Mouse (Mus musculus): ENCODE data around the gene Nrcam. TPM values are rescaled to one million over a fixed set of nuclear protein-coding genes. Genes with fewer than 3 reads are reported as not detected.
A peak's percentile ranks its signal among the peaks of the same experiment; 100 is the strongest.

Nrcam gene
- polyA plus RNA-seq, 1 experiment from 2014 or later: 107 TPM

DNA sequence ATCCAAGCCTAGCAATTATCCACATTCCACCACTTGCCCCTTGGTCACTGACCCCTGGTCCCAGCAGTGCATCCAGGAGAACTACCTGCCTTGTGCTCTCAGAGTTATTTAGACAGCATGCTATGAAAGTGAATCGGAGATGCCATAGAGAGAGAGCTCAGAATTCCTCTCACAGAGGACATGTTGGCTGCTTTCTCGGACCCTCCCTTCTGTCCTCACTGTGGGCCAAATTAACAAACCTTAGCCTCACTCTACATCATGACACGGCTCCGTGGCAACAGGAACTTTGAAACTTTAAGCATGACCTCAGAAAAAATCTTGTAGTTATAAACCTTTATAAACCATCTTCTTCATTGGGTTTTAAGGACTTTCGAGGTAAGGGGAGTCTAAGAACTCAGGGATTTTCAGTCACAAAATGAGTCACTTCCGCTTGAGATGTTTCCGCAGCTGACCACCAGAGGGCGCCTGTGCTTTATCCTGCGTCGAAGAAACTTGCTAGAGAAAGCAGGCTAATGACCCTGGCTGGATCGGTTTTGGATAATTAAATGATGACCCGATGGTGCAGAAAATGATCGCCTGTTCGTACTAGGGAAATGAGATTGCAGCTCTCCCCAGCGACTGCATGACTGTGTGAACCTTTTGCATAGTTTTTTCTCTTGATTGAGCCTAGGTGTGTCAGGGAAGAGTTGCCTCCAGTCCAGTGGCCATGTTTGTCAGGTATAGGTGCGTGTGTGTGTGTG, 272.9 kb downstream of the Nrcam start:
- 30% methylated on average over 16 of the region's 16 CpGs for WGBS
- H3K27ac ChIP-seq (replicated peaks): no peak overlapping the region
- no peak overlapping the region for H3K9ac ChIP-seq (replicated peaks)
- H3K27me3 ChIP-seq: no peaks in the 10 kb centered on the region
- no peaks in the 10 kb centered on the region for H3K9me3 ChIP-seq
- ATAC-seq (replicated peaks): peak; percentile 58
- H3K4me2 ChIP-seq (replicated peaks): no peak overlapping the region
- no peaks in the 10 kb centered on the region for H3K4me1 ChIP-seq
- 0 out of 2 replicates have a peak, but pooled peaks cover 2% of the 10 kb centered on the region for H3K36me3 ChIP-seq
- no peak overlapping the region for H3K4me3 ChIP-seq

- no peaks in the 10 kb centered on the region for H3K27me3 ChIP-seq
- H3K27ac ChIP-seq (replicated peaks): no peak overlapping the region
- 0 out of 2 replicates have a peak, but pooled peaks cover 2% of the 10 kb centered on the region for H3K36me3 ChIP-seq
- 63% methylated on average over 11 of the region's 11 CpGs for WGBS
- H3K4me1 ChIP-seq: no peaks in the 10 kb centered on the region
- ATAC-seq (replicated peaks): 0 out of 2 replicates have a peak, but pooled peaks have one; percentile 39
- no peak overlapping the region for H3K4me3 ChIP-seq
- no peaks in the 10 kb centered on the region for H3K9me3 ChIP-seq
- no peak overlapping the region for H3K9ac ChIP-seq (replicated peaks)
- no peak overlapping the region for H3K4me2 ChIP-seq (replicated peaks)
Measured at GRCm38 (mm10) chr12:44602269-44602957, 273.7 kb downstream of the Nrcam start.

GRCm38 (mm10) chr12:44602958-44603331, 274.3 kb downstream of the Nrcam start:
- Histone ChIP-seq H3K4me2 (replicated peaks) (no peak overlapping the region), H3K4me3 (no peak overlapping the region), H3K27ac (replicated peaks) (no peak overlapping the region), H3K27me3 (no peaks in the 10 kb centered on the region), H3K4me1 (no peaks in the 10 kb centered on the region), H3K9me3 (no peaks in the 10 kb centered on the region), H3K9ac (replicated peaks) (no peak overlapping the region), H3K36me3 (0 out of 2 replicates have a peak, but pooled peaks cover 2% of the 10 kb centered on the region)
- ATAC-seq (replicated peaks): no peak
- WGBS: 91% methylated on average over 5 of the region's 5 CpGs

DNA sequence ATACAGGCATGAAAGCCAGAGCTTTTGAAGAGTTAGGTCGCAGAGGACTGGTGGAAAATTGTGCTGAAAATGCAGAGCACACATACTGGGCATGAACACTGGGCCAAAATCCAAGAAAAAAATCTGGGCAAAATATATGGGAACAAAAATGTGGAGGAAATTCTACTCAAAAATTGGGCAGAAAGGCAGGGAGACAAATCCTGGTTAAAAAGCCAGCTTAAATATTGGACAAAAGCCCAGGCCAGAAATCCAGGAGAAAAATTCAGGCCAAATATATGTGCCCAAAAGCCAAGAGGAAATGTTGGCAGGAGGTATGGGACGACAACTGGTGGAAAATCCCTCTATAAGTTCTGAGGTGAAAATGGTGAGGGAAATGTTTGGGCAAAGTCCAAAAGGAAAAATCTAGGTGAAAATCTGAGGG, 288.3 kb downstream of the Nrcam start:
- 49% methylated on average over 2 of the region's 2 CpGs for WGBS
- no peaks in the 10 kb centered on the region for H3K27me3 ChIP-seq
- peak; percentile 84 for ATAC-seq (replicated peaks)
- no peak overlapping the region for H3K4me2 ChIP-seq (replicated peaks)
- H3K4me3 ChIP-seq: no peak overlapping the region
- H3K36me3 ChIP-seq: no peaks in the 10 kb centered on the region
- no peaks in the 10 kb centered on the region for H3K9me3 ChIP-seq
- H3K27ac ChIP-seq (replicated peaks): no peak overlapping the region
- 0 out of 2 replicates have a peak, but pooled peaks cover 6% of the 10 kb centered on the region for H3K4me1 ChIP-seq
- no peak overlapping the region for H3K9ac ChIP-seq (replicated peaks)

GRCm38 (mm10) chr12:44617488-44617887, 288.8 kb downstream of the Nrcam start:
- no peak overlapping the region for H3K27ac ChIP-seq (replicated peaks)
- no peaks in the 10 kb centered on the region for H3K9me3 ChIP-seq
- H3K9ac ChIP-seq (replicated peaks): no peak overlapping the region
- no peaks in the 10 kb centered on the region for H3K27me3 ChIP-seq
- H3K4me1 ChIP-seq: 0 out of 2 replicates have a peak, but pooled peaks cover 6% of the 10 kb centered on the region
- WGBS: 47% methylated on average over 1 of the region's 1 CpGs
- H3K36me3 ChIP-seq: no peaks in the 10 kb centered on the region
- no peak overlapping the region for H3K4me3 ChIP-seq
- H3K4me2 ChIP-seq (replicated peaks): no peak overlapping the region
- no peak for ATAC-seq (replicated peaks)

- Histone ChIP-seq H3K9me3 (no peaks in the 10 kb centered on the region), H3K4me1 (no peaks in the 10 kb centered on the region), H3K4me3 (no peak overlapping the region), H3K9ac (replicated peaks) (no peak overlapping the region), H3K4me2 (replicated peaks) (no peak overlapping the region), H3K27me3 (no peaks in the 10 kb centered on the region), H3K27ac (replicated peaks) (no peak overlapping the region), H3K36me3 (no peaks in the 10 kb centered on the region)
- no peak for ATAC-seq (replicated peaks)
Measured at GRCm38 (mm10) chr12:44639341-44639921, 310.7 kb downstream of the Nrcam start.

DNA sequence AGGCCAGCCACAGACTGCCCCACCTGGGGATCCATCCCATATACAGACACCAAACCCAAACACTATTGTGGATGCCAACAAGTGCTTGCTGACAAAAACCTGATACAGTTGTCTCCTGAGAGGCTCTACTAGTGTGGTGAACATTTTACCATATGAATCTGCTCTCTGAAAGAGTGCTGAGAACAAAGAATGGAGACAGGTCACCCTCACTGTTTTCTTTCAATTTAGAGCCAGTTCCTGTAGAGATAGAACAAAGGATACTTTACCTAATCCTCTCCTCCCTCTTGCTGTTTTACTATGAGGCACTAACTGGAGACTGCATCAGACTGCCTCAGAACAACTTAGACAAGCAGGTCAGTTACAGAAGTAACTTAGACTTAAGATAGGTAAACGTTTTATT, 311.9 kb downstream of the Nrcam start:
- no peaks in the 10 kb centered on the region for H3K27me3 ChIP-seq
- no peak overlapping the region for H3K4me3 ChIP-seq
- no peaks in the 10 kb centered on the region for H3K36me3 ChIP-seq
- no peaks in the 10 kb centered on the region for H3K4me1 ChIP-seq
- H3K27ac ChIP-seq (replicated peaks): no peak overlapping the region
- H3K9ac ChIP-seq (replicated peaks): no peak overlapping the region
- no peaks in the 10 kb centered on the region for H3K9me3 ChIP-seq
- WGBS: 14% methylated on average over 1 of the region's 1 CpGs
- H3K4me2 ChIP-seq (replicated peaks): no peak overlapping the region
- no peak for ATAC-seq (replicated peaks)

Other genes starting within 250 kb of the Nrcam start
- 30.4 and 31.5 TPM in 2 replicates for gene Dnajb9, start 118.6 kb upstream of the Nrcam start, polyA plus RNA-seq (2015; fragmentation: Nextera tagmentation; extraction: Ambion mirVana)
- gene Pnpla8, start 107.5 kb upstream of the Nrcam start, polyA plus RNA-seq (2015; fragmentation: Nextera tagmentation; extraction: Ambion mirVana): 137 and 148 TPM in 2 replicates